Mouse (Mus musculus): ENCODE measurements at regions not wholly inside any gene's neighbourhood (a gene's known extent, or its start where the extent isn't known, plus 50 kb on each side); places are given as distances from the start of the nearest gene placed in this dataset.
A peak's percentile ranks its signal among the peaks of the same experiment; 100 is the strongest.

DNA sequence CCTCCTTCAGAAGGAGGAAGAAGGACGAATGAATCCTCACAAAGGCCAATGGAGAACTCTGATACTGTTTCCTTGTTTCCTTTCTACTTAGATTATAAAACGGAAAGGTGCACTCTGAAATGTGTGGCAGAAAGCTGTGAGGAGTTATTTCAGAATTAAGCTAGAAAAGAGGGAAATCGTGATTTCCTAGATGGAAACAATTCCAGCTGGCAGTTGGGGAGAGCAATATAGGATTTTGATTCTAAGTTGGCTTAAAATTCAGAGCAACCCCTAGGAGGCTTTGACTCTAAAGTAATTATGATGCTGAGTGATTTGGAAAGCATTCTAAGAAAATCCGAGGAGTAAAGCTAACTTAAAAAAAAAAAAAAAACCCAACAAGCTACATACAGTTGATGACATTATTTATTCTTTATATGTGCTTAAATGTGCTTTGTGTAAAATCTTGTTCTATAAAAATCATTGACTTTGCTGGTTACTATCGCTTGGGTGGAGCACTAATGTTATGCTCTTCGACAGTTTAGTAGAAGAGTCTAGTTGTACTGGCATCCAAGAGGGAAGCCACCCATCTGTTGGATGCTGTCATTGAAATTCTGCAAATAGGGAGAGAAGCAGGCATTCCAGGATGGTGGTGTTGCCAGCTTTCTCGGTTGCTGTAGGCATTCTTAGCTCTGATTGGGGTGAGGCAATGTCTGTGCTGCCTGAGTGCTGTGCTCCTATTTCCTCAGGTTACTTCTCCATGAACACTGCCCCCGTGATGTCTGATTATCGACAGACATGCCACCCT is 432.3 kb downstream of the Slc4a3 start:
- no peak for DNase-seq
- intact Hi-C loops (cut with DNase I) = no loop called here

DNA sequence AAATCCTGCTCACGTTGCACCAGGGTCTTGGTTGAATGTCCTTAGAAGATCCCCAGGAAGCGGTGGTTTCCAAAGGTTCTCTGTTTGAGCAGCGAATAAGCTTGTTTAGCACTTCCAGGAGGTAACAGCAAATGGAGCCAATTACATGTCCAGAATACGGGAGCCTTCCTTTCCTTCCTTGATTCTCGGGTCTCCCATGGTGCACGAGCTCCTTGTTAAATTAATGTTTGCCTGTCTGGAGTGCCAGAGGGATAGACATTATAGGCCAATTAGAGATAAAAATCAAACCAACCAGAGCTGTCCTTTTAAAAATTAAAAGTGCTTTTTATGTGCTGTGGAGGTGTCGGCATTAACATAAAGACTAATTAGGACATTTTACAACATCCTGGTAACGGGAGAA is 437.0 kb downstream of the Slc4a3 start:
- intact Hi-C loops (cut with DNase I) = no loop called here
- DNase-seq = no peak

DNA sequence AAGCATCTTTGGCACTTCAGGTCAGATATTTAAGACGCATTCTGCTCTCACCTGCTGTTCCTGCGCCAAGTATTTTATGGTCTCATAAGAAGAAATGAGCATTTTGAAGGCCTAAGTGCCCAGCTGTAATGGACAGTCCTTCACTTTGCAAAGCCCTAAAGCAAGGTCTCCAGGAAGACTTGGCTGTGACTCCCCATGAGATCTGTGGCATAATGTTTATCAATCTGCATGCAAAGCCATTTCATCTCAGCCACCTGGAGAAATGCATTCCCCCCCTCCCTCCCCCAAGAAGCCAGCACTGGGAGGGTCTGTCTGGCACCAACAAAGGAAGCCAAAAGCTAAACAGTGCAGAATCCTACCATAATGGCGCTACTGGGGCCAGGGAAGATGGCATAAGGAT is 437.4 kb downstream of the Slc4a3 start:
- intact Hi-C loops (cut with DNase I) = no loop called here
- DNase-seq = no peak

DNA sequence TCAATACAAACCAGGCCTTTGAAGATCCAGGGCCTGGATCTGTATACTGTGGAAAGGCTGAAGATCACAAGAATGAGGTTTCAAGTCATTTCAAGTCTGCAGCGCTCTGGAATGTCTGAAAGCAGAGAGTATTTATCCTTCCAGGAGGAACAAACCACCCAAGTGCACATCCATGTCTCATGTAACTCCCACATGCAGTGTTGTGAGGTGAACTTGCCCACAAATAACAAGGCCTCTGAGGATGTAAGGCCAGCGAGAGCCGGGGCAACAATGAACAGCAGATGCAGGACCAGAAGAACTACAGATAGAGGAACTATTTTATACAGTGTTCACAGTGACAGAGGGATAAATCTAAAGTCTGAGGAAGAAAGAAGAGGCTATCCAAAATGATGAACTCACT is 442.4 kb downstream of the Slc4a3 start:
- DNase-seq = no peak
- intact Hi-C loops (cut with DNase I) = no loop called here

DNA sequence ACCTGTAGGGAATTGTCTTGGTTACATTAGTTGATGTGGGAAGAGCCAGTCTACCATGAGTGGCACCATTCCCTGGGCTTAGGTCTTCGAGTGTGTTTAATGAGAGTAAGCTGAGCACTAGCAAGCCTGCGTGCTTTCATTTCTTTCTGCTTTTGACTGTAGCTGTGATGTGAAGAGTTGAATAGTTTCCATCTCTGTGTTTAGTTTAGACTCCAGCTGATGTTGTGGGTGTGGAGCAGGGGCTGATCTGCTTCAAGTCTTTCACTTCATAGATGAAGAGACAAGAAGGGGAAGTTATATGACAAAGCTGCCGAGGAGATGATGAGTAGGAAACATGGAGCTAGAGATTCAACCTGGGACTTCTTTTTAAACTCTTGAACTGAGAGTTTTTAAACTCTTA is 446.0 kb downstream of the Slc4a3 start:
- DNase-seq = no peak
- intact Hi-C loops (cut with DNase I) = no loop called here

DNA sequence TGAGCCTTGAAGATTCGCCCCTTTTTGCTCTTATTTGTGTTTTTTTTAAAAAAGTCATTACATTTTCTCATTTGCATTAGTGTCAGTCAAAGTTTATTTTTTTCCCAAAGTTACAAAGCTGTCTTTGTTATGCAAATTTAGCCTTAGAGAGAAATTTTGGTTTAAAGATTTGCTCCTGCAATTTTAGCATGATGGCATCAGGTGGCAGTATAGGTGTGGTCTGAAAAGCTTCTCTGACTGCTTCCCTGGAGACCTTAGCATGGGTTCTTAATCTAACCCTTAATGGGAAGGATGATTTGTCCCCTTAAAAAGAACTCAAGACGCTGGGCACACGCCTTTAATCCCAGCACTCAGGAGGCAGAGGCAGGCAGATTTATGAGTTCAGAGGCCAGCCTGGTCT is 451.2 kb downstream of the Slc4a3 start:
- intact Hi-C loops (cut with DNase I) = loop anchor here (5.0 kb wide), 2 partner anchors 60 to 1520 kb away; partner anchors contain the start of gene Epha4
- DNase-seq = no peak

DNA sequence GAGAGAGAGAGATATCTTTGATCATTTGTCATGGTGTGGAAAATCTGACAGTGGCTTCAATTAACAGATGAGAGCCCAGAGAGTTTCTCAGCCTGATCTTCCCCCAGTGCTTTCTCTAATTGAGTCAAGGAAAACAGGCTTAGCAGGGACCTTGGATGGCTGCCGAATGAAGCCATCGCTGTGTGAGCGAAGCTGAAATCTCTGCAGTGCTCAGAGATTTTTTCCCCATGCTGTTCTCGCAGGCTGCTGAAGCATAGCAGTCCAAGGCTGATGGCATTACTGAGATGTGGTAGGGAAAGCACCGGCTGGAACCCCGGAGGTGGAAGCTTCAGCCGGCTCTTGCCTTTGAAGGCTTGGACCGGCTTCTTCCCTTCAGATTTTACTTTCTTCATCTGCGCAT is 455.1 kb downstream of the Slc4a3 start:
- intact Hi-C loops (cut with DNase I) = no loop called here
- no peak for DNase-seq

DNA sequence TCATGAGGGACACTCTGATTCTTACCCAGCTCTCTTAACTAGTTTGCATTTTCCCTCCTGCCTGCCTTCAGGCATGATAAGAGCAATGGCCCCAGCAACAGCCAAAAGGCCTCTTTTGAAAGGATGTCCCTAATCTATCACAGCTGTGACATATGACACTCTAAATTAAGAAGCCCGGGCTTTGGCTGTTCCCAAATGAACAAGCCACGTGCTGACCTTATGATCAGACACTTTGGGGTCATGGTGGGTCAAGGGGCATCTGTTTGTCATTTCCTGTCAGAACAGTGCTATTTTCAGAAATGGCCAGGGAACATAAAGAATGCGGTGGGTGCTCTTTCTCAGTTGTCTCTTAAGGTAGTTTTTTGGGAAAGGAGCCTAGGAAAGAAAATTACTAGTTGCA is 463.5 kb downstream of the Slc4a3 start:
- DNase-seq = peak; percentile 67 to 80
- intact Hi-C loops (cut with DNase I) = no loop called here

DNA sequence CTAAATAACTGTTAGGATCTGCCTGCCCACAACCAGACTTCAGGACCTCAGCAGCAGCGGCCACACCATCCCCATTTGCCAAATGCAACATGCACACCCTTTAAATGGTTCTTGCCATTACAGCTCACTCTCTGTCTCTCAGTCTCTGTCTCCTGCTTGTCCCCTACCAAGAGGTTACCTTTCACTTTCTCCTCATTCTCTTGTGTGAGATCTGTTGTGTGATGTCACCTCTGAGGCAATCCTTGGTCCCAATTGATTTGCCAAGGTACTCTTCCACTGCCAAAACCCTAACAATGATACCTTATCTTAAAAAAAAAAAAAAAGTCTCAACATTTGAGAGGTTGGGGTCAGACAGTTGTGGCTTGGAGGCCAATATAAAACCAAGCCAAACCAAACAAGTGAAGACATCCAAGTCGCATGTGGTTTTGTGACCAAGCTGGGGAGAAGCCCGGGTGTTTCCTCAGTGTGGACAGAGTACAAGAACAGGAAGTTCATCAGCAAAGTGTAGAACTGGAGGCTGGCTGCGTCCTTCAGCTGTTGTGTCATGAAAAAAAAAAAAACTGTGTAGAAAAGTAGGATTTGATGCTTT is 464.2 kb downstream of the Slc4a3 start:
- intact Hi-C loops (cut with DNase I) = no loop called here
- peak; percentile 46 to 60 for DNase-seq

DNA sequence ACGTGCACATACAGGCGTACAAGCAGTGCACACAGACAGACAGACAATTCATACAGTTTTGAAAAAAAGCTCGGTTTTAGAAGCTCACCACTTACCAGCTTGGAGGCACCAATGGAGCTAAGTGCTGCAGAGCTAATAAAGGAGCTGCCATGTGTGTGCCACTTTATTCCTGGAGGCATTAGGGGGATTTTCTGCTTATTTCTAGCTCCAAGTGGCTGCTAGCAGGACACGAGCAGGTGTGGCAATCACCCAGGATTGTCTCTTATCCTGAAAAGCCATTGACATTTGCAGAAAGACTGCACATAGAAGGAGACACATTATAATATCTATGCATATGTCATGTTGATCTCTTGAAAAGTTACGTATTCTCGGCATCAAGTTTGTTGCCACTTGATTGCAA is 472.5 kb downstream of the Slc4a3 start:
- intact Hi-C loops (cut with DNase I) = no loop called here
- DNase-seq = no peak

DNA sequence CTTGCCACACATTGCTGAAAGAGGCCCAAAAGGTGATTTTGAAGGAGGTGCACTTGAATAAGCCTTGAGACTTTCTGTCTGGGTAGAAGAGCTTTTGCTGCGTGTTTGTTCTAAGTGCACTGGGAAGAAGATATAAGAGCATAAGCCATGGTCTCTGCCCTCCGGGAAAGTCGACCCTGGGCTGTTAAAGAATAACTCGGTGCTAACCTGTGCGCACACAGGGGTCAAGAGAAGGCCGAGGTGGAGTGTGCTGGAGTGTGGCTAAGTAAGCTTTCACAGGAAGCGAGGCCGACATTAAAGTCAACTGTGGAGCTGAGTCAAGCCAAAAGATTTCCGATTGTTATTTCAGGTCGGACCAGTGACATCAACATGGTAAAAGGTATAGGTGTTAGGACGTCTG is 473.0 kb downstream of the Slc4a3 start:
- intact Hi-C loops (cut with DNase I) = no loop called here
- DNase-seq = no peak

DNA sequence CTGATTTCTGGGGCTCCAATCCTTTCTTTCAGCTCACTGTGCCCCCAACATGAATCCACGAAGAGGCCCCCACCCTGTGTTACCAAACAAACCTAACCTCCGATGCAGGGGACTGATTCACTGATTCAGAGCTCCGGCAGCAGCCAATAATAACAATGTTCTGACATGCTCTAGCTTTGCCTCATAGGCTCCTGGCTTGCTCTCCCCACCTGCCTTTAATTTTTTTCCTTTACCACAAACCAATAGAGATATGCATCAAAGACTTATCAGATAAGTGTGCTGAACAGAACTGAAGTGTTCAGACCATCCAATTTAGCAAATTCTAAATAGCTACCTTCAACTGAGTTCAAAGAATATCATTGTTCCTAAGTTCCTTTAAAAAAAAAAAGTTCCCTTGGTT is 478.6 kb downstream of the Slc4a3 start:
- intact Hi-C loops (cut with DNase I) = no loop called here
- DNase-seq = no peak

DNA sequence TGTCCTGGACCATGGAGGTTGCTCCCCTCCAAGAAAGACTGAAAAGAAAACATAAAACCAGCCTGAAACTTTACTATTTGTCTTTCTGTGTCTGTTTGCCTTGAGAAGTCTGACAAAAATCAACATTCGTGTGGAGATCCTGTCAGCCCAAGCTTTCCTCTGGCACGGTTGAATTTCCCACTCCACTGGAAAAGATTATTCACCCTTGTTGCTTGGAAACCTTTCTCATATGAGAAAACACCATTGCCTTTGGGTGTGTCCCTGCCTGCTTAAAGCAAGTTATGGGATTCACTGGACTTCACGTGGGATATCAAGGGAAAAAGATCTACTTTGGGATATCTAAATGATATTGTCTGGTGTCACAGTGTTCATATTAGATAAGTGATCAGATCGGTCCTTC is 479.3 kb downstream of the Slc4a3 start:
- intact Hi-C loops (cut with DNase I) = no loop called here
- DNase-seq = peak; percentile 20 to 25

DNA sequence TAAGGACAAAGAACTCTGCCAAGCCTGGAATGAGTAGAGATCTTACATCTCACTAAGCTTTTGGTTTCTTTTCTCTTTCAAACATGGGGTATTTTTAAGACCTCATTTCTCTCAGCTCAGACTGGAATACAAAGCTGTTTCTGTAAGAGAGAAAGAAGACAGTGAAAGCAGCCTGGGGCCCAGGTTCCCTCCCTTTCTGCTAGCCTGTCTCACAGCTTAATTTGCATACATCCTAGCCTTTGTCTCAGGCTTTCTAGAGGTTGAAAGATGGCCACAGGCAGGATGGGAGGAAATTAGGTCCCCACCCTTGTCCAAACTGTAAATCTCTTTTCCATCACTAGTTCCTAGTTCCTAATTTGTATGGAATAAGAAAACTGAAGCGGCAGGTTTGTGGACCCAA is 483.0 kb downstream of the Slc4a3 start:
- intact Hi-C loops (cut with DNase I) = no loop called here
- DNase-seq = no peak

DNA sequence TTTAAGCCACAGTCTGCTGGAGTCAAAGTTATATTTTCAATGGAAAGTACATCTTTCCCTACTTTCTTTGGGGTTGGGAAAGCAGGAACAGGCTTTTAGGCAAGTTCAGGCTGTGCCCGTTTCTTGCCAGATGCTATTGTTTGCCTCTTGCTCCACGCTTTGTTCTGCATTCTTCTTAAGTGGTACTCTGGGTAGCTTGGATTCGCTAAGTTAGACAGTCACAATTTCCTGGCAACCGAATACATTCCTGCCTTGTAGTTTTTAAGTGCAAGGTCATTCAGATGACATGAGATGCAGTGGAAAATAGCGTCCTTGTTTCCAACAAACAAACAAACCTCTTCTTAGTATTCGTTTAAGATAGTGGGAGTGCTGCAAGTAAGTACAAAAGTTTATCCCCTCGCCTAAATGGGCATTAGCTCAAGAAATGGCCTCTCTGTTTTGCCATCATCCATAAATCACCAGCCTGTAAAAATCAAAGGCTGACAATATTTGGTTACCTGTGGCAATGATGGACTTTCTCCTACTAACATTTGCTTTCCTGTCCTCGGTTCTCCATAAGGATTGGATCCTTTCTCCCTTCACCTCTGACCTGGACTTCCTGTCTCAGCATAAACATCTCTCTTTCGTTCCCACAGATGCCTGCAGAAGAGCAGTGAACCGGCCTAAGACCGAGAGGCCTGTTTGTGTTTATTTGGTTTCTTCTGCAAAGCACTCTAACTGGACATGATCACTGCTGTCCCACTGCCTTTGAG is 485.3 kb downstream of the Slc4a3 start:
- intact Hi-C loops (cut with DNase I) = no loop called here
- peak; percentile 38 to 43 for DNase-seq

DNA sequence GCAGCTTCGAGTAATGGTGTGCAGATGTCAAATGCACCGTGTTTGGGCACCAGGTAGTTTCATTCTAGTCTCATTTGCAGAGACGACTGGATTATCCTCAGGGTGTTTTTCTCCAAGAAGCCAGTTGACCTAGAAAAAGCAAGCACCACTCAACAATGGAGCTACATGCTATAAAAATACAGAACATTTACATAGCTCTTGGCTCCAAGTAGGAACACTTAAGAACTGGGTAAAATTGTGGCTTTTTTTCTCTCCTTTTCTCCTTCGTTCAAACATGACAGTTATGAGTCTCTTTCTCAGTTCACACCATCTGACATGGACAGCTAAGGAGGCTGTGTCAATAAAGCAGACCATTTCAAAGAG is 485.8 kb downstream of the Slc4a3 start:
- no peak for DNase-seq
- intact Hi-C loops (cut with DNase I) = no loop called here

DNA sequence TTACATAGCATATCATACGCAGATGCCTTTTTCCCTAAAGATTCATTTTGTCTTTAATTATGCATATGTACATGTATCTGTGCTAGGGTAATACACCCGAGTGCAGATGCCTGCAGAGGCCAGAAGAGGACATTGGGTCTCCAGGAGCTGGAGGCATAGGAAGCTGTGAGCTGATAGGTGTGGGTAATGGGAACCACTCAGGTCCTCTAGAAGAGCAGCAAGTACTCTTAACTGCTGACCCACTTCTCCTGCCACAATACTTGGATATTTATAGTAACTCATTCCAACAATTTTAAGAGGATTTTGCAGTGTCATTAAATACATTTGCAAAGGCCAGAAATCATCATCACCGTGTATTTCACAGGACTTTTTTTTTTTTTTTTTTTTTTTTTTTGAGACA is 486.6 kb downstream of the Slc4a3 start:
- DNase-seq = no peak
- intact Hi-C loops (cut with DNase I) = no loop called here

DNA sequence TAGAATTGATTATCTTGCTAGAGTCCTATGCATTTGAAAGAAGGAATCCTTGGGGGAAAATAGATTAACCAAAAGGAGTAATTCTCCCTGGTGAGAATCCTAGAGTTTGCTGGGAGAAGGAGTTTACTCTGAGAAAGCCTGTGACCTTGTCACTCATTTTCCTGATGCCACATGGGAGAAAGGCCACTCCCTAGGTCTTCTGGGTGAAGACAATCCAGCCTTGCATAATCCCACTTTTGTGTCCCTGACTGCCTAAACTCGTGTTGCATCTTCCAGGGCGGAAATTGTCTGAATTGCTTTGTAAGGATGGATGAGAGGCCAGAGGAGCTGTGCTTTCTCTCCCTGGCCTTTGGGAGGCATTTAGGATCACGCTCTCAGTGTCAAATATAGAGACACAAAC is 490.2 kb downstream of the Slc4a3 start:
- DNase-seq = no peak
- intact Hi-C loops (cut with DNase I) = loop anchor here (5.0 kb wide), 2 partner anchors 161 to 1481 kb away; partner anchors contain the start of gene Epha4

DNA sequence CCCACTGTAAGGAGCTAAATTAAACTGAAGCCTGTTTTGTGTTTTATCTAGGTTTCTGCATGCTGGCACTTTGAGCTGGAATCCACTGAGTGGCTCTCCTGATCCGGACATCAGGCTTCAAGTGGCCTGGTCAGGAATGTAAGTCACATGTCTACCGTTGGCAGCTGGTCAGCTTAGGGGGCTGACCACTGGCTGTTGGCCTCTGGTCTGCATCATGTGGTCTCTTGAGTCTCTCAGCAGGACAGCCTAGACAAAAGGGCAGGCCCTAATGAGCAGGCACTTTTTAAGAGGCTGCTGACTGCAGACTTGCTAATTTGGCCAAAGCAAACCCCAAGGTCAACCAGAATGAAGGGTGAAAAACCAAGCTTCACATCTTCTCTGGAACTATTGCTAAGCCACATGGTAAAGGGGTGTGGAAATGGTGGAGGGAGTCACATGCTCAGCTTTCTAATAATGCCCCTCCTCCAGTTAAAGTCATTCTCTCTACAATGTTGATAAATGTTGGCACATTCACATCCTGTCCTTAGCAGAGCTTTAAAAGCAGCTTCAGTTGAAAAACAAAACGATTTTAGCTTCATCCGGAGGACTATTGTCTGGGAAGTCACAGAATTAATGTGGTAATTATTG is 493.1 kb downstream of the Slc4a3 start:
- peak; percentile 91 to 94 for DNase-seq
- intact Hi-C loops (cut with DNase I) = loop anchor here (5.0 kb wide), 2 partner anchors 158 to 1478 kb away; partner anchors contain the start of gene Epha4

DNA sequence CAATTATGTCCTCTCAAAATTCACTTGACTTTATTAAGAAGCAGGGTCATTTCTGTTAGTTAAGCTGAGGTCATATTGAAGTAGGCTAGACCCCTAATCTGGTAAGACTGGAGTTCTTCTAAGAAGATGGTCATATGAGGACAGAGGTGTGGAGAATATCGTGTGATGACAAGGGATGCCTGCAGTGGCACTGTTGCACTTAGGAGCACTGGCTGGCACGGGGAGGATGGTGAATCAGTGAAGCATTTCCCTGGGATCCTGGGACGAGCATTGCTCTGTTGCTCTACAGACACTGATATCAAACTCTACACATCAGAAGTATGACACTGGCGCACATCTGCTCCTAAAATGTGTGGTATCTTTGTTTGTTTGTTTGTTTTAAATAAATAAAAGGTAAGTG is 493.6 kb downstream of the Slc4a3 start:
- DNase-seq = peak; percentile 39 to 42

DNA sequence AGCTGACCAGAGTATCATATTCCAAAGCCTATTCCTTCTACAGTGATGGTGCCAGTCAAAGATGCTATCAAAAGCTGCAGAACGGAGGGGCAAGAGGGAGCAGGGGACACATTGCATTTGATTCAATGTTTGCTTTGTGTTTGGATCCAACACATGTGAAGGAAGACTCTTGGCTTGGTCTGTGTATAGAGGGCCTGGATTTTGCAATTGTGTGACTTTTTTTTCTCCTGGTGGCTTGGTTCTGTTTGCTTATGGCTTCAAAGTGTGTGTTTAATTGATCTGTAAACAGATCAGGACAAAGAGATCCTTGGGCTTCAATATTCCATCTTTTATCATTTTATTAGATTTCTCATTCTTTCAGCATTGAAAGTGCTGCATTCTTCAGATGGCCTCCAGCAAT is 504.2 kb downstream of the Slc4a3 start:
- intact Hi-C loops (cut with DNase I) = no loop called here
- no peak for DNase-seq

More for the DNA sequence above, 493.6 kb downstream of the Slc4a3 start:
- intact Hi-C loops (cut with DNase I) = loop anchor here (5.0 kb wide), 2 partner anchors 158 to 1478 kb away; partner anchors contain the start of gene Epha4

Data from heart, postnatal 10 days (tissue).